Mouse (Mus musculus) bone marrow, adult 2 months (tissue): ENCODE data around the gene Mitf.

Experiments used
- CTCF ChIP-seq: fragments of 200-500 bp; IDR thresholded peaks from 2 replicates; pipeline ENCODE4 v1.5.1; 2011; ENCODE audit warnings: low read length, control low read depth; ENCODE audit not compliant: control insufficient read depth, insufficient read depth
- POLR2A ChIP-seq: fragments of 200-500 bp; IDR thresholded peaks from 2 replicates; pipeline ENCODE4 v1.6.1; 2011; ENCODE audit warnings: low read depth, mild to moderate bottlenecking, control low read depth, low read length, borderline replicate concordance; ENCODE audit not compliant: control insufficient read depth

DNA sequence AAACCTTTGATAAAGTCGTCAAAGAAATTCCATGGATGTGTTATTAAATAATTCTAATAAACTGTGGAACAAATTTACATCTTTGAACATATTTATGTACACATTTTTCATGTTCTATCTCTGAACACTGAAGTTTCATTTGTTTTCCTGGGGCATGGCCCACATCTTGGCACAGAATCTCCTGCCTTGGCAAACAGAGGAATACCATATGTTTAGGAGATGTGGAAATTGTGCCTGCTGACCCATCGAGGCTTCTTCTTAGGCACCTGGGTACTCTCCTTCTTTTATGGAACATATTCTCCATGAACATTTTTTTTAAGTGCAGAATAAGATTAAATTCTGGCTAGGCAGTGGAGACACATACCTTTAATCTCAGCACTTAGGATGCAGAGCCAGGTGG, 6.2 kb upstream of the Mitf start:
- TF ChIP-seq CTCF (no peak), POLR2A (no peak)
